Mouse (Mus musculus) frontal cortex, postnatal 36 days (tissue): Measurements from ENCODE around the gene Cnr2.
A peak's percentile ranks its signal among the peaks of the same experiment; 100 is the strongest.

Experiments
- DNase-seq, 2 experiments: peaks; one replicate each; pipeline ENCODE4 v3.0.0; 2022; ENCODE audit warnings: low spot score in 2 of 2

The Cnr2 gene

GRCm38 (mm10) chr4:135906633-135907032 is 11.4 kb downstream of the Cnr2 start:
- DNase-seq, result no peak

- DNase-seq, result no peak
Measured at GRCm38 (mm10) chr4:135909326-135910066, 14.3 kb downstream of the Cnr2 start.

GRCm38 (mm10) chr4:135911531-135911930 is 16.3 kb downstream of the Cnr2 start:
- DNase-seq, result no peak

- DNase-seq, result no peak
Measured at GRCm38 (mm10) chr4:135912164-135912563, 17.0 kb downstream of the Cnr2 start.

GRCm38 (mm10) chr4:135912835-135913234 is 17.6 kb downstream of the Cnr2 start:
- no peak for DNase-seq

- DNase-seq, result no peak
Measured at GRCm38 (mm10) chr4:135913433-135913832, 18.2 kb downstream of the Cnr2 start.

- DNase-seq, result no peak
Measured at GRCm38 (mm10) chr4:135918635-135919279, 23.6 kb downstream of the Cnr2 start.

GRCm38 (mm10) chr4:135919280-135919639 is 24.1 kb downstream of the Cnr2 start:
- DNase-seq, result no peak

GRCm38 (mm10) chr4:135920304-135921241 is 25.4 kb downstream of the Cnr2 start, which contains the start of gene Fuca1:
Gene Fuca1 (plus strand): TSS chr4:135920735.
- peak; percentile 95 to 97 for DNase-seq

GRCm38 (mm10) chr4:135921257-135922120 is 26.3 kb downstream of the Cnr2 start:
- DNase-seq, result no peak

- no peak for DNase-seq
Measured at GRCm38 (mm10) chr4:135922190-135922589, 27.0 kb downstream of the Cnr2 start.

- DNase-seq, result no peak
Measured at GRCm38 (mm10) chr4:135924418-135924817, 29.2 kb downstream of the Cnr2 start.

GRCm38 (mm10) chr4:135925341-135925740 is 30.1 kb downstream of the Cnr2 start:
- no peak for DNase-seq

GRCm38 (mm10) chr4:135926195-135926808 is 31.1 kb downstream of the Cnr2 start:
- no peak for DNase-seq

GRCm38 (mm10) chr4:135926861-135927260 is 31.7 kb downstream of the Cnr2 start:
- DNase-seq, result no peak

GRCm38 (mm10) chr4:135928376-135928775 is 33.2 kb downstream of the Cnr2 start:
- no peak for DNase-seq

- no peak for DNase-seq
Measured at GRCm38 (mm10) chr4:135929405-135929804, 34.2 kb downstream of the Cnr2 start.

GRCm38 (mm10) chr4:135929828-135930227 is 34.6 kb downstream of the Cnr2 start:
- DNase-seq, result no peak

GRCm38 (mm10) chr4:135930239-135930638 is 35.0 kb downstream of the Cnr2 start:
- no peak for DNase-seq

- no peak for DNase-seq
Measured at GRCm38 (mm10) chr4:135931832-135932231, 36.6 kb downstream of the Cnr2 start.
